Comparison of ENCODE assay signal across 19 mouse cellular contexts in the genomic region with DNA sequence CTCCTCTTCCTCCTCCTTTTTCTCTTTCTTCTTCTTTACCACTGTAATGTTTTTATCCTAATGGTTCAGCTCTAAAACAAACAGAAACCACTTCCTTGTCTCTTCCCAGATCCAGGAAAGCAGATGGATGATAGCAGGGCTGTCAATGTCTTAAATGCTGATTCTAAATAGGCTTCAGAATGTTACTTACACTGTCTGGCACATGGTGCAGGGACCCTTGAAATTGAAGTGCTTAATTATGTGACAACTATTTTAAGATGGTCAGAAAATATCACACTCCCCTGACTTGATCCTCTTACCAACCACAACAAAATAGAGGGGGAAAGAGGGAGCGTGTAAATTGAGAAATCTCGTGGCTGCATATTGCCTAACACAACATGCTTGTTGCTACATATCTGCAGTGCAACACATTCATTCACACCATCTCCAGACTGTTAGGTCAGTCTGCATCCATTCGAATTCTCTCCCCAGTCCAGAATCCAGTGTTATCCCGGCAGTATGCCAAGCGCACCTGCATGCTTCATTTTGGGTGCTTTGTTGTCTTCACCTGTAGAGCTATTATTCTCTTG.
"Had no signal": no experiment of that assay in that cellular context is flagged by ENCODE, and none has a peak within 500 bp of the region (broad histone marks: within the 10 kb centered on the region; RNA-seq: fewer than 3 reads in every experiment).

No protein-coding gene starts in this region.

- H3K4me3 ChIP-seq: limb, embryonic 12.5 days; limb, embryonic 15.5 days; midbrain, embryonic 12.5 days; midbrain, embryonic 15.5 days; neural tube, embryonic 12.5 days; neural tube, embryonic 15.5 days; stomach, embryonic 15.5 days had no signal

- H3K36me3 ChIP-seq: limb, embryonic 12.5 days; limb, embryonic 15.5 days; midbrain, embryonic 12.5 days; midbrain, embryonic 15.5 days; neural tube, embryonic 12.5 days; neural tube, embryonic 15.5 days; stomach, embryonic 15.5 days had no signal

- H3K27ac ChIP-seq: limb, embryonic 12.5 days; limb, embryonic 15.5 days; liver, embryonic 14.5 days; midbrain, embryonic 12.5 days; neural tube, embryonic 12.5 days; neural tube, embryonic 15.5 days; stomach, embryonic 15.5 days had no signal

- H3K4me2 ChIP-seq: limb, embryonic 12.5 days; limb, embryonic 15.5 days; liver, embryonic 11.5 days; lung, embryonic 14.5 days; midbrain, embryonic 12.5 days; midbrain, embryonic 15.5 days; neural tube, embryonic 12.5 days; neural tube, embryonic 15.5 days; stomach, embryonic 15.5 days had no signal

- H3K4me1 ChIP-seq: limb, embryonic 12.5 days; limb, embryonic 15.5 days; midbrain, embryonic 12.5 days; neural tube, embryonic 12.5 days; stomach, embryonic 15.5 days had no signal

- H3K27me3 ChIP-seq: limb, embryonic 12.5 days; limb, embryonic 15.5 days; midbrain, embryonic 12.5 days; midbrain, embryonic 15.5 days; neural tube, embryonic 12.5 days; neural tube, embryonic 15.5 days; stomach, embryonic 15.5 days had no signal

- ATAC-seq: liver, postnatal 0 days; midbrain, embryonic 15.5 days had no signal

- H3K9me3 ChIP-seq: limb, embryonic 12.5 days; limb, embryonic 15.5 days; midbrain, embryonic 12.5 days; midbrain, embryonic 15.5 days; neural tube, embryonic 12.5 days; neural tube, embryonic 15.5 days; stomach, embryonic 15.5 days had no signal

- H3K9ac ChIP-seq: limb, embryonic 12.5 days; limb, embryonic 15.5 days; liver, embryonic 14.5 days; liver, postnatal 0 days; lung, embryonic 14.5 days; midbrain, embryonic 12.5 days; midbrain, embryonic 15.5 days; neural tube, embryonic 12.5 days; neural tube, embryonic 15.5 days; stomach, embryonic 15.5 days had no signal

- DNase-seq: kidney, adult 9 months; kidney, postnatal 14 days; kidney, postnatal 4 days; liver, postnatal 0 days; lung, embryonic 14.5 days; lung, postnatal 10 days; lung, postnatal 36 days; right cerebral cortex, adult 18-20 months; right cerebral cortex, postnatal 14 days; thymus, postnatal 36 days had no signal
